Mouse (Mus musculus) right cerebral cortex, adult 2 months (tissue): Measurements from ENCODE around the gene Wdr81.

Source experiments
- DNase-seq, 2 experiments: peaks; one replicate each; pipeline ENCODE4 v3.0.0; 2021 to 2022; ENCODE audit warnings: low spot score in 2 of 2

Wdr81 gene

DNA sequence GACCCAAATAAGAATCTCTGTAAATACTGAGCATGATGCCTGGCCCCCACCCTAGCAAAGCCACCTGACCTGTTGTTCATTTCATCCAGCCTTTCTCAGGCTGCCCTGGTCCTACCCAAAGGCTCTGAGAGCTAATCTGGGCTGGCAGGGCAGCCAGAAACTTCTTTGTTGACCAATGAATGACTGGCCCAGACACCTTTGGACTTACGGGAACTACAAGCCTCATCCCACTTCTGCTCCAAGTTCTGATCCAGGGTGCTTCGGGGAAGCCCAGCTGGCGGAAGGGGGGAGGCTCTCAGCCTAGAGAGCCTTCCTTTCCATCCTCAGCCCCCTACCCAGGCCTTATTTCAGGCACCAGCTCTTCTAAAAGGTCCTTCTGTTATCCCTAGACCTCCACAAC is 15.7 kb downstream of the Wdr81 start:
- no peak for DNase-seq

DNA sequence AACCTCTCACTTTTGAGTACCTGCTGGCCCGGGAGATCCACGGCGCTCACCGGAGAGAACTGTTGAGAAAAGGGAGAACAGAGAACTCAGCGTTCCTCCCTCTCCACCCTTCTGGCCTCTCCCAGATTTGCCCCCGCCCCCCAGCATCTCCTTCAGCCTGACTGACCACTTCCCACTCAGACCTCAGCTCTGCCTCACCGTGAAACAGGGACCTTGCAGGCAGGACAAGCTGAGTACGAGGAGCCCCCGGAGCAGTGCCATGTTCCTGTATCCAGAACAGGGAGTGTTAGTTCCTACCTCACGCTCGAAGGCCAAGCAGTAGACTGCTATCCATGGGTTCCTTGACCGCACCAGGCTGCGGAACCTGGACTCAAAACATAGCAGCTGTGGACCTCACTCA is 16.3 kb downstream of the Wdr81 start:
- DNase-seq: no peak

DNA sequence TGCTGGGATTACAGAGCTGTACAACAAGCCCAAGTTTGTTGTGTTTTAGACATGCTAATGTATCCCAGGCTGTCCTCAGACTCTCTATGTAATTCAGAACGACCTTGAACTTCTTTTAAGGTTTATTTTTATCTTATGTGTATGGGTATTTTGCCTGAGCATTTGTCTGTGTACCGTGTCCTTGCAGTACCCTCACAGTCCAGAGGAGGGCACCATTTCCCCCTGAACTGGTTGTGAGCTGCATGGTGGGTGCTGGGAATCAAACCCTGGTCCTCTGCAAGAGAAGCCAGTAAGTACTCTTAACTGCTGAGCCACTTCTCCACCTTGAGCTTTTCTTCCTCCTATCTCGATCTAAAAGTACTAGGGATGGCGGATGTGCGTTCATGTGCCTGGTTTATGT is 20.4 kb downstream of the Wdr81 start:
- DNase-seq: no peak

DNA sequence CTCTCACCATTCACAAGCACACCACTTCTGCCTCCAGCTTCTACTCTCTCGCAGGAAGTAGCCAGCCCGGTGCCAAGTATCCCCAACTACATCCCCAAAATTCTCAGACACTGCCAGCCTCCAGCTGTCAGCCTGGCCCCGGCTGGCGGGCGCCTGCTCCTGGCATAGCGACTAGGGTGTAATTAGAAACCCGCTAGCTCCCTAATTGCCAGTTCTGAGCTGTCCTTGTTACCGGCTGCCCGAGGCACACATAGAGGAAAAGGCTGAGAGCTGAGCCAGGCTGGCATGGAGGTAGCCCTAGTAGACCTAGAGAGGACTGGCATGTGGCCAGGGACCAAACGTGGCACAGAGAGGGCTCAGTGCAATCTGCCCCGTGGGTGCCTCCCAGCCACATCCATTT is 23.2 kb downstream of the Wdr81 start:
- peak; percentile 59 to 66 for DNase-seq

DNA sequence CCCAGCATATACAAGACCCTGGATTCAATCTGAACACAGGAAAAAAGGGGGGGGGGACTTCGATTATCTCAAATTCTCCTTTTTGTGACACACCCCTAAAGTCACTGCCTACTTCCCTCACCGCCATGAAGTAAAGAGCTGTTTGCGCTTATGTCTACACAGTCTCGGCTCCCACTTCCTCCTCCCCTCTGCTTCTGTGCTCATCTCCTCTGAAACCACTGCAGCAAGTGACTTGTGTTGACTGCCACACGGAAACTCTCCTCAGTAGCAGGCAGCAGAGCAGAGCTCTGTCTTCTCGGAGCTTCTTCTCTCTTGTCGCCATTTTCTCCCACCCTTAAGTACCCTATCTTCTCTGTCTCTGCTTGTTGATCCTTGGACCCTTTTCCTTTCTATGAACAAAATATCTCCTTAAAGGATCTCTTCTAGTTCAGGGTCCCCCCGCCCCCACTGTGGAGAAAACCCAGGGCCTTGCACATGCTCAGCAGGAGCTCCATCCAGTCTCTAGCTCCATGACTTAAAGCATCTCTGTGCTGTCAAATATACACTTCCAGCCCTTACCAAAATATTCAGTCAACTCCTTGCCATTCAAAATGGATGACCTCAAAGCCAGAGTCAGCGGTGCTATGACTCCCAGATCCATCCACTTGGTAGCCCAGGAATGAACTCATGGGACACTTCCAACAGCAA is 25.4 kb downstream of the Wdr81 start:
- DNase-seq: no peak

DNA sequence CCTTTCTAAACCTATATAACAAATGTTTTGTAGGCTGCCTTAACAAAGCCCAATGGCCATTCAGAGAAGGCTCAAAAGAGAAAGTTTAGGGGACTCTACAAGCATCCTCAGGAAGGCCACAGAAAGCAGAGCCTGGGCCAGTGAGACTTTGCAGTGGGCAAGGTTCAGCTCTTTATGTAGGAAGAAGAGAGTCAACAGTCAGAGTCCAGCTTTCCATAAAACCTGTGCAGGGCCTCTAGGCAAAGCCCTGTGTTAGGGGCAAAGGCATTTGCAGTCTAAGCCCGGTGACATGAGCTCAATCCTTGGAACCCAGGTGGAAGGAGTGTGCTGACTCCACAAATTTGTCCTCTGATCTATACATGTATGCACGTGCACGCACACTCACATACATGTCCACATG is 30.1 kb downstream of the Wdr81 start:
- DNase-seq: no peak

DNA sequence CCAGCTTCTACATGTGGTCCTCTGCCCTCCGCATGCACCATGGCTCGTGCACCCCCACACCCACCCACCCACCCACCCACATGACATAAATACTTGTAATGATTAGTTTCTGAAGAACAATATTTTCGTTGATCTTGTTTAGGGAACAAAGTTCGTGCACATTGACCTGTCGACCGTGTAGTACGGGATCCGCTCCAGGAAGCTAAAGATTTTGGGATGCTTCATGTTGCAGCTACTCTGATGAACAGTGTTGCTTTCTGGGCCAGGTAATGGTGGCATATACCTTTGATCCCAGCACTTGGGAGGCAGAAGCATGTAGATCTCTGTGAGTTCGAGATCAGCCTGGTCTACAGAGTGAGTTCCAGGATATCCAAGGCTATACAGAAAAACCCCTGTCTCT is 30.5 kb downstream of the Wdr81 start:
- no peak for DNase-seq

DNA sequence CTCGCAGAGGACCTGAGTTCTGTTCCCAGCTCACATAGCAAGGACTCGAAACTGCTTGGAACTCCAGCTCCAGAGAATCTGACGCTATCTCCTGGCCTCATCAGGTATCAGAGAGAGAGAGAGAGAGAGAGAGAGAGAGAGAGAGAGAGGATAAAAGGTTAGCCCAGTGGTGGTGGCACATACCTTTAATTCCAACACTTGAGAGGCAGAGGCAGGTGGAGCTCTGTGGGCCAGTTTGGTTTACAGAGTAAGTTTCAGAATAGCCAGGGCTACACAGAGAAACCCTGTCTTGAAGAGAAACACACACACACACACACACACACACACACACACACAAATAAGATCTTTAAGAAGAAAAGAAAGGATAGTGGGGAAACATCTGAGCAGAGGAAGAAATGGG is 31.4 kb downstream of the Wdr81 start:
- no peak for DNase-seq

DNA sequence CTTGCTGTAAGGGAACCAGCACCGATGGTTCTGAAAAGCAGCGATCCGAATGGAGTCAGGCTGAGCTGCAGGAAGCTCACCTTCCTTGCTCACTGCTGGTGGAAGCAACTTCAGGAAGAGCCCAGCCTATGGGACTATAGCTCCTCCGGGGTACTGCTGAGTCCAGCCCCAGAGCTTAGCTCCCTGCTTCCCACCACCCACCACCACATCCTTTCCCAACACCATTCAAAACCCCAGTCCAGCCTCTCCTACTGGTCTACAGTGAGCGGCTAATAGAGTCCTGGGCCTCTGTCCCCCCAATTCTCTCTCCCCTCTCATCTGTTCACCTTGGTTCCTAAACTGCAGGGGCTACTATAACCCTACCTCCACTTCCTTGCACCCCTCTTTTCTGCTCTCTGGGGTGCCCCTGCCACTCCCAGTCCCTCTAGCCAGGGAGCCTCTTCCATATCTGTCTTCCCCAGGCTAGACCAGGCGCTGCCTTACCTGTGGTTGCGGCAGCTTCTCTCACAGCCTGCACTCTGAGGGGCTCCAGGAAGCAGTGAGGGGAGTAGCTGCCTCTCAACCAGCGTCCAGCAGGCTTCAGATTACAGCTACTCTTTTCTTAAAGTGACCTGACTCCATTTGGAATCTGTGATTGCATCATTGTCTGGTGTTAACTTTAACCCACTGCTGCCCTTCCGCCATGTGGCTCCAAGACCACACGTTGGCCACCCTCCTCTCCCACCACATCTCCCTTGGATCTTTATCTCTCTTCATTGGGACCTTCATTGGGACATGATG is 32.3 kb downstream of the Wdr81 start, which contains the start of gene Serpinf1:
Gene Serpinf1 (minus strand): TSS at position 689 of the 780 bp plus-strand sequence.
- no peak for DNase-seq

DNA sequence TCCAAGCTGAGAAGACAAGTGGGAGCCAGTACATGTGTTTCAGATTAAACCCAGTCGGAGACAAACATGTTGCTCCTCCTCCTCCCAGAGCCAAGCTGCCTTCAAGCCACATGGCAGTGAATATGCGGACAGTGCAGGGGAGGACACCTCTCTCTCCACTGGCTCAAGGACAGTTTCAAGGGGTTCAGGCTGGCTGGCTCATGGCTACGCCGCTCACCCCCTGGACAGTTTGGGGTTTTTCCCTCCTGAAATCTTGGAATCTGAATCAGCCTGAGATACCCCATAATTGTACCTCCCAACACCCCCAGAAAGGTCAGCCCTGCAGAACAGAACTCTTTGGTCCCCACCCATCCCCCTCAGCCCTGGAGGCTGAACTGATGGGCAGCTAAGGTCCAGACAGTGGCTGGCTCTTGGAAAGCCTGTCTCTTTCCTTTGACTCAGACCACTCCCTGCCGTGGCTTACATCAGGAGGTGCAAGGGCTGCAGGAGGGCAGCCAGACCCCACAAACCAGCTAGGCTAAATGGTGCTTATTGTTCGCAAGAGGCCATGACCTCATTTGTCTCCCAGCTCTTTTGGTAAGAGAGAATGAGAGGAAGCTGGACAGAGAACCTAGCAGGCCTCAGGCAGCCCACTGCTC is 33.0 kb downstream of the Wdr81 start:
- no peak for DNase-seq

DNA sequence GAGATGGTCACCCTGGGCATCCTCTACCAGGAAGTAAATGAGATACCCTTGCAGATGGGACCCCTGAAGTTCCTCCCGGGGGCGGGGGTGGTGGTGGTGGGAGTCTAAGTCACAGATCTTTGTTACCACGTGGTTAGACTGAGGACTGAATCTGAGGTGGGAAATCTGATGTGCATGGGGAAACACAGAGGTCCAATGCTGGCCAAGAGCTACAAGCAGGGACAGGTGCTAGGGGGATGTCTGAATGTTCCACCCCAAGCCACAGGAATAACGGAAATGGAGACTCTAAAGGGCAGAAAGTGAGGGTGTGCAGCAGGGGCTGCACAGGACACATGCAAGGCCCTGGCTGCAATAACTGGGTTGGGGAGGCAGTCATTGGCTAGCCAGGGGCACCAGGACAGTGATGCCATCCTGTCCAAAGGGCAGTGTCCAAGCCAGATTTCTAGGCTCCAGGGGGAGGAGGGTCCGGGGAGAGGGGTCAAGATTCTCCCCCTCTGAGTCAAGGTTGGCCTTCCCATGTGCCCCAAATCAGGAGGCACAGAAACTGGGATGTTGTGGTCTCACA is 33.6 kb downstream of the Wdr81 start:
- DNase-seq: no peak

DNA sequence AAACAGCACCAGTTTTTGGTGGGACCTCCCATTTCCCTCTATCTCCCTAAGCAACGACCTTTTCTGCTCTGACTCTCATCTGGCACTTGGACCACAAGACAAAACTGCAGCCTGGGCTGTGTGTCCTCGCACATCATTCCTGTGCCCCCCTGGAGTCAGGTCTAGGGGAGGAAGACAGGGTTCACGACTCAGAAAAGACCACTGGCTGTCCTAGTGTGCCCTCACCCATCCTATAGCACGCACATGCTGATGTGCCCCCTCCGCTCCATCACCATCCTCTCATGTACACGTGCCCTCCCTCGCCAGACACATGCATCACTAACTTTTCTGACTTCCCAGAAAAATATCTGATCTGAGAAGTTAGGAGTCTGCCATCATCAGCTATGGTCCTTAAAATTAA is 34.5 kb downstream of the Wdr81 start:
- DNase-seq: no peak

DNA sequence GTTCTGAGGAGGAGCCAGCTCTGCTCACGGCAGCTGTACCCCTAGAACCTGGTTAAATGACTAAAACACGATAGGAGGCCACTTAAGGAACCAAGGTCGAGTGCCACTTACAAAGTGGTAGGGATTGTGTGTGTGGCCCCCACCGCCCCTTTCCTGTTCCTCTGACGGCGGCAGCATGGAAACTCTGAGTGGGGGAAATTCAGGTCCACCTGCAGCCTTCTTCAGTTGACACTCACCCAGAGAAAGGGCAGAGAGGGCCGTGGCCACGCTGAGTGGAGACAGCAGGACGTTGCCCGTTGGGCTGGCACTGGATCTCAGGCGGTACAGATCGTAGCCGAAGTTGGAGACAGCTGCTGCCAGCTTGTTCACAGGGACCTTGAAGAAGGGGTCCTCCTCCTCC is 38.5 kb downstream of the Wdr81 start:
- no peak for DNase-seq

DNA sequence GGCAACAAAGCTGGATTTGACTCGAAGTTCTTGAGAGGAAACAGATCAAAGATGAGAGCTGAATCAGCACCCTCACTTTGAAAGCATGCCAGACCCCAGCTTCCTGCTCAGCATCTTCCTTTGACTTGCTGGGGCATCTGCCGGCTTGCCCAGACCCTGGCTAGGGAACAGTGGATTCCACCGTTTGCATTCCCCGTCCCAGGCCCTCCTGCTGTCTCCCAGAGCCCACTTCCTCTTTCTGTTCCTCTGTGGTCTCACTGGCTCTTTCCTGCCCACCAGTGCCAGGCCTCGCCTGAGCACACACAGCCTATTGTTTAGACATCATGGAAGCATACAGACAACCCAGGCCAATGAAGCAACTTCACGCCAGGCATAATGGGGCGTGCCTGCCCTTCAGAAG is 39.4 kb downstream of the Wdr81 start:
- DNase-seq: no peak

DNA sequence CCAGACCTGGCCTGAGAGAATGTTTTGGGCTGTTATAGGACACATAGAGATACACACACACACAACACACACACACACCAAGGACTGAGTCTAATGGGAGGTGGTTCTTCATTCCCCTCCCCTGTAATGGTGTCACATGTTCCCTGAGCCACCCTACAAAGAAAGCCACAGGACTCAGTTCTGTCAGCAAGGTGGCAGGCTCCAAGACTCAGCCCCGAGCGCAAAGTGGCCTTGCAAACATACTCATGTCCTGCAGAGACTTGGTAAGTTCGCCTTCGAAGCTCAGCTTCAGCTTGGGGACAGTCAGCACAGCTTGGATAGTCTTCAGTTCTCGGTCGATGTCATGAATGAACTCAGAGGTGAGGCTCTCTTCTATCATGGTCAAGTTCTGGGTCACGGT is 43.9 kb downstream of the Wdr81 start:
- no peak for DNase-seq

DNA sequence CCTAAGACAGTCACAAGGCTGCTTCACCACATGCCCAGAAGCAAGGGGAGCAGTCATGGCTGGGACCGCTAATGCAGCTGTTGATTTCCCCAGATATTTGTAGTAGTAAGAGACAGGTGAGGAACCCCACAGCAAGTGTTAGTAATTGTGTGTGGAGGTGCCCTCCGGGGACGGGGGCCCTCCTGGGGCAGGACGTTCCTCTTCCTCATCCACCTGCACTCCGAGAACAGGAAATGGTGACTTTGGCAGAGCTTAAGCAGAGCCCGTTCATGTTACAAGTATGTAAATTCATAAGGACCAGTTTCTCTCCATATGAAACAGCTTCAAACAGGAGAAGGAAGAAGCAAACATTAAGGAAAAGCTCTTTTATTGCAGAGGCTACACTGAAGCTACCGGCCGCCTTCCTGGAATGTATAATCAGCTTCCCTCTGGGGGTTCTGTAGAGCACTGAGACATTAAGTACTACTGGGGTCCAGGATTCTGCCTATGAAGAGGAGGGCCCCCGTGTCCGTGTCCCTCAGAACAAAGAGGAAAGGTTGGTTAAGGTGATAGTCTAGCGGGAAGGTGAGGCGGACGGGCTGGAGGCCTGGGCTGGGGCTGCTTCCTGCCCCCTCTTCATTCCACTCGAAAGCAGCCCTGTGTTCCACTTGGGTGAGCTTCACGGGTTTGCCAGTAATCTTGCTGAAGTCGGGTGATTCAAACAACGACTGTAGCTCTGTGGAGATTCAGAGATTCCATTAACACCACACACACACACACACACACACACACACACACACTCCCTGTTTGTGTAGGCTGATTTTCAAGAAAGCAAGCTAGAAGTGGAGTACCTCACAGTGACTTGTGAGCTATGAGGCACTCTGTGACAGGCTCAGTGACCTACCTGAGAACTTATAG is 44.6 kb downstream of the Wdr81 start:
- DNase-seq: no peak

DNA sequence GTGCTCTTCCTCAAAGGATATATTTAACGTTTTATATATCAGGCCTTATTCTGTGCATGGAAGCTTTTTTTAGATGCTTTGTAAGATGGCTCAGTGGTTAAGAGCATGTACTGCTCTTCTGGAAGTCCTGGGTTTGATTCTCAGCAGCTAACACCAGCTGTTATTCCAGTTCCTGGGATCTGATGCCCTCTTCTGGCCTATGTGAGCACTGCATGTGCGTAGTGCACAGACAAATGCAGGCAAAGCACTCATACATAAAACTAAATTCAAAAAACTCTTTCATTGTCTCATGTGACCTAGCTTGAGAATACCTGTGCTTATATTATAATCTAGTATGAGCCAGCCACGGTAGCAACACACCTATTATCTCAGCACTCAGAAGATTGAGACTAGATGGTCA is 47.7 kb downstream of the Wdr81 start:
- DNase-seq: no peak

DNA sequence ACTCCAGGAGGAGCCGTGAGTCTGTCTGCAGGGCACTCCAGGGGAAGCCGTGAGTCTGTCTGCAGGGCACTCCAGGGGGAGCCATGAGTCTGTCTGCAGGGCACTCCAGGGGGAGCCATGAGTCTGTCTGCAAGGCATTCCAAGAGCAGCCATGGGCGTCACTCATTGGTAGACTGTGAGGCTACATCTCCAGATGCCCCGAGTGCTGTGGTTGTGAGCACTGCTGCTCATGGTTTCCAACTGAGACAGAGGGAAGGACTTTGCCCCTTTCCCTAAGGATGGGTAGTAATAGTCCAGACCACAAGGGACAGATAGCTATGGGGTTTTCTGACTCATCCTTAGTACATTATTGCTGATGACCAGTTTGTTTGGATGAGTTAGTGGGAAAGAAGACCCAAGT is 48.4 kb downstream of the Wdr81 start:
- no peak for DNase-seq

DNA sequence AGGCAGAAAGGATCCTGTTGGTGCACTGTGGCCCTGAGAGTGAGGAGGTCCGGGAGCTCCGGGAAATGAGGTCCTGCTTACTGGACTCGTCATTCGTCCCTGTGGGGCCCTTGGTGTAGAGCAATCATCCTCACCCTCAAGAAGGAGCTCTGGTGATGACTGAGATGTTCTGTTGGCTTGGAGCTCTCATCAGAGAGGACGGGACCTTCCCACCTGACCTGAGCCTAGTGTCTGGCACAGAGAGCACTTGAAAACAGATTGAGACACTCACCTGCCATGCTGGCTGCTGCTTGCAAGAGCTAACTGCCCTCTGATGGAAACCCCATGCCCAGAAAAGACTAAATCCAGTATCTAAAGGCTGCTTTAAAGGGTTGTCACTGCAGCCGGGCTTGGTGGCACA is 49.7 kb downstream of the Wdr81 start:
- DNase-seq: no peak

DNA sequence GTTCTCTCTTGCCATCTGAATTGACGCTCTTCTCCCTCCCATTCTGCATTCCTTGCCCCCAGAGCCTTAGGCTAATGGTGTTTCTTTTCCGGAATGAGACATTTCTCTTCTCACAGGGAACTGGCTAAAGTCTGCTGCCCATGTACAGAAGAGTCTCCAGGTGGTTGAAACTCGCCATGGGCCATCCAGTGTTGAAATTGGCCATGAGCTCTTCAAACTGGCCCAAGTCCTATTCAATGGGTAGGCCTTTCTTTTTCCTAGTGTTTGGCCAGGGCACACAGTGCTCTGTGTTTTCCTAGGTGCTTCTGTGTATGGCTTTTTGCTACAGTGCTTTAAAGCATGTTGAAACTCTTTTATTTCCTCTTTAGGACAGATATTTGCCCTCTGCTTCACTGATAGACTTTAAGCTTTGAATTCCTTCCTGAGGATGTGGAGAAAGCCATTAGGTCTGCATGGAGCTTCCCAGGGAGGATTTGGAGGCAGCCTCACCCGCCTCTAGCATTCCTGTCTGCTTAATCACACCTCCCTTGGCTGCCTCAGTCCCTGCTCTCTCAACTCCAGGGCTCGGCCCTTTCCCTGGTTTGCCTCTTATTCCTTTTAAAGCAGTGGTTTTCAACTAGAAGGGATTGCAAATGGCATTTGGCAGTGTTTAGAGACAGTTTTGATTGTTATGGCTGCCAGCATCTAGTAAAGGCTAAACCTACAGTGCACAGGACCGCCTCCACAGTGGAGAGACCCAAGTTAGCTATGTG is 51.0 kb downstream of the Wdr81 start:
- DNase-seq: no peak

DNA sequence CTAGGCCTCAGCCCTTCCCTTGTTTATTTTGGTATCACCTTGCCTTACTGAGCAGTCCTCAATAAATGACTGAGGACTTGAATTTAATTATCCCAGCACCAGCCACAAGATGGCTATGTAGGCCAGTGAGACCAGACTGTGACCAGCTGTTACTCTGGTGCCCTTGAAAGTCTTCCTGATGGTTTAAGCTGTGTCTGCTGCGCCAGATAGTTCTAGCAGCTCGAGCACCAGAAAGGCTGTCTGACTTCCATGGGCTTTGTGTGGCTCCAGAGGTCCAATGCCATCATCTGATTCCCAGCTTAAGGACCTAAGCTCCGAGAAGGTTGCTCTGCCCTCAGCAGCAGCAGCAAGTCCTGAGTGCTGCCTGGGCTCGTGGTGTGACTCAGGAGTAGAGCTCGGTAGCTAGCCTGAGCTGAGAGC is 52.2 kb downstream of the Wdr81 start:
- DNase-seq: peak; percentile 45 to 66
